Mouse (Mus musculus): ENCODE results near the gene Snx3.

Gene Snx3

DNA sequence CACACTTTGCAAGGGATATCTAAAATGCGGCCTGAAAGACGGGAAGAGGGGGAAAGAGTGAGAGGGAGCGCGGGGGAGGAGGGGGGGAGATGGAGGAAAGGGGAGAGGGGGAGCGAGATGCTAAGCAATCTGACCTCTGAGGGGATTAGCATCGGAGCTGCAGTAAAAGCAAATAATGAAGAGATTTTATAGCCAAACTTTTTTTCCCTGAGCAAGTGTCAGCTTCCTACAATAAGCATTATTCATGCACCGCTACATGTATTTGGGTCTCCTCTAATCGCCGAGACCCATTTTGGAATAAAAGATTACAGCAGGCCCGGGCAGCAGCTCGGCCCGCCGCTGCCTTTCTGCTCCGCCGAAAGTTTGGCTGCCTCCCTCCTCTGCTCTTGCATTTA, 76.4 kb downstream of the Snx3 start:
- TF ChIP-seq POU5F1 (IDR thresholded peaks at IDR 0.05; ENCODE audit: borderline replicate concordance, low read length) (no peak), CTCF (conservative IDR thresholded peaks at IDR 0.05; ENCODE audit: low read length) (no peak), NANOG (IDR thresholded peaks at IDR 0.05; ENCODE audit: borderline replicate concordance, low read length) (no peak)
- no peak overlapping the region for H3K4me3 ChIP-seq (replicated peaks; ENCODE audit: low read length)
- peaks cover 61% of the 10 kb centered on the region for H3K4me1 ChIP-seq (replicated peaks; ENCODE audit: low read depth, low read length)
- H3K9me3 ChIP-seq (ENCODE audit: low read length): no peaks in the 10 kb centered on the region
- H3K27me3 ChIP-seq (ENCODE audit: insufficient read depth, low read length): peaks cover 96% of the 10 kb centered on the region
- no peaks in the 10 kb centered on the region for H3K36me3 ChIP-seq (ENCODE audit: insufficient read depth, low read length)

DNA sequence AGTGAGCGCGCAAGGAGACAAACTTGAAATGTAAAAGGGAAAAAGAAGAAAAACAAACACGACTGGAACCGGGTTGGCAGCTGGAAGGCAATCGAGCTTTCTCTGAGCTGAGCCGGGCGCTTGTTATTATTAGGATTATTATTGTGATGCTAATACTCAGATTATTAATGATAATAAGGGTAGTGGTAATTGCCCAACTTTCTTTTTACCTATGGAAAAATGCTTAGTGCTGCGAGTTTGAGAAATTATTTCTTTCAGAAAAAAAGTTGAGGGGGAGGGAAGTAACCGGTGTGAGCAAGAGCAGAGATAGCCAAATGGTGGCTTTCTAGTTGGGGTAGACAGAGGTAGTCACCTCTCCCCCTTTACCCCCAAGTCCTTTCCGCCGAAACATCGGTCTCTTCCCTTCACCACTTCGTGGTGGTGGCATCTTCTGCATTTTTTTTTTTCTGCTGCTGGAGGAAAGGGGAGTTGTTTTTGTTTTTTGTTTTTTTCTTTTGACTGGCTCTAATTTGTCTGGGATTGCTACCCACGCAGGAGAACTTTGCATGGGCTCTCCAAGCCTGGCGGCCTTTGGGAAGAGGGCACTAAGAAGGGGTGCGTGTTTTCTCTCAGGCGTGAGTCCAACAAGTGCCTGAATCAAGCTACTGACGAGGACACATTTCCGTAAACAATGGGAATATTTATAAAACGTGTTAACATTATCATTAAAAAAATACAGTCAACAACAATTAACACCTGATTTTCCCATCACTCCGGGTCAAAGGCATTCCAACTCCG, 77.1 kb downstream of the Snx3 start:
- TF ChIP-seq NANOG (IDR thresholded peaks at IDR 0.05; ENCODE audit: borderline replicate concordance, low read length): no peak
- TF ChIP-seq CTCF (conservative IDR thresholded peaks at IDR 0.05; ENCODE audit: low read length): no peak
- TF ChIP-seq POU5F1 (IDR thresholded peaks at IDR 0.05; ENCODE audit: borderline replicate concordance, low read length): no peak

GRCm38 (mm10) chr10:42579475-42580130, 77.8 kb downstream of the Snx3 start:
- H3K9me3 ChIP-seq (ENCODE audit: low read length): no peaks in the 10 kb centered on the region
- no peaks in the 10 kb centered on the region for H3K36me3 ChIP-seq (ENCODE audit: insufficient read depth, low read length)
- peak overlapping the region; percentile 57 for H3K4me3 ChIP-seq (replicated peaks; ENCODE audit: low read length)
- peaks cover 74% of the 10 kb centered on the region for H3K4me1 ChIP-seq (replicated peaks; ENCODE audit: low read depth, low read length)
- TF ChIP-seq CTCF (conservative IDR thresholded peaks at IDR 0.05; ENCODE audit: low read length): no peak
- no peak; the same call in 1 of the 2 replicates for TF ChIP-seq POU5F1 (IDR thresholded peaks at IDR 0.05; ENCODE audit: borderline replicate concordance, low read length)
- no peak for TF ChIP-seq NANOG (IDR thresholded peaks at IDR 0.05; ENCODE audit: borderline replicate concordance, low read length)
- peaks cover 96% of the 10 kb centered on the region for H3K27me3 ChIP-seq (ENCODE audit: insufficient read depth, low read length)

More for the DNA sequence above, 77.1 kb downstream of the Snx3 start:
- H3K4me3 ChIP-seq (replicated peaks; ENCODE audit: low read length): peak overlapping the region; percentile 57
- H3K36me3 ChIP-seq (ENCODE audit: insufficient read depth, low read length): no peaks in the 10 kb centered on the region
- H3K4me1 ChIP-seq (replicated peaks; ENCODE audit: low read depth, low read length): peaks cover 67% of the 10 kb centered on the region
- peaks cover 96% of the 10 kb centered on the region for H3K27me3 ChIP-seq (ENCODE audit: insufficient read depth, low read length)
- no peaks in the 10 kb centered on the region for H3K9me3 ChIP-seq (ENCODE audit: low read length)

DNA sequence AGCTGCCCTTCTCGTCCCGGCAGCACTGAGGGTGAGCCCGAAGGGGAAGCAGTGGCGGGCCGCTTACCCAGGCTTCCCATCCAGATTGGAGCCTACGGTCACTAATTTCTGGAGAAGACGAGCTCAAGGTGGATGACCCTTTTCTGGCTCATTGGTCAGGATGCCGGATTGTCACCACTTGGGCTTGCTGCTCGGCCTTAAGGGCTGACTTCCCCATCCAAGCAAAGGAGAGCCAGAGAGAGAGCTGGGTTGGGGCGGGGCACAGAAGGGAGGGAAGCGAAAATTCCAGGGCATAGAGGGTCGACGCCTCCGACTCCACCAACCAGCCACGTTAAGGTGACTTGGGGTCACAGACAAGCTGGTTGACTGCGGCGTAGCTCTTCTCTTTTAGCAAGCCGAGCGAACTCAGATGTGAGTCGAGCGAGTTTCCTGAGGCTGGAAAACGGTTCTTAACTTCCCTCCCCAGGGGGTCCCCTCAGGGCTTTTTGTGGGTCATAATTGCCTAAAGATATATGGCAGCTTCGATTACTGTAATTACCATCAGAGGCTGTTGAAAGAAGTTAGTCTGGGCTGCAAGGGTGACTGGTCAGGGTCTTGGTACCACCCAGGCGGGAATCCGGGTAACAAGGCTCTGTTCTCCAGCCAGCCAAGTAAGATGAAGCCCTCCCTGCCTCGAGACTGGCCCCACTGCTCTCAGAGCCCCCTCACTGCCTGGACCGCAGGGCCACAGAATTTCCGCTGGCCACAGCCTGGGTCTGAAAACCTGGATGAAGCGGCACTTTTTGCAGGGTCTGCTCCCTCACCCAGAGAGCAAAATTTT, 78.5 kb downstream of the Snx3 start:
- TF ChIP-seq CTCF (conservative IDR thresholded peaks at IDR 0.05; ENCODE audit: low read length) (no peak), POU5F1 (IDR thresholded peaks at IDR 0.05; ENCODE audit: borderline replicate concordance, low read length) (no peak), NANOG (IDR thresholded peaks at IDR 0.05; ENCODE audit: borderline replicate concordance, low read length) (no peak)
- Histone ChIP-seq H3K4me3 (replicated peaks; ENCODE audit: low read length) (peak overlapping the region; percentile 57), H3K9me3 (ENCODE audit: low read length) (no peaks in the 10 kb centered on the region), H3K36me3 (ENCODE audit: insufficient read depth, low read length) (no peaks in the 10 kb centered on the region), H3K27me3 (ENCODE audit: insufficient read depth, low read length) (peaks cover 96% of the 10 kb centered on the region), H3K4me1 (replicated peaks; ENCODE audit: low read depth, low read length) (peaks cover 75% of the 10 kb centered on the region)

- Histone ChIP-seq H3K27me3 (ENCODE audit: insufficient read depth, low read length) (peaks cover 96% of the 10 kb centered on the region), H3K9me3 (ENCODE audit: low read length) (no peaks in the 10 kb centered on the region)
- TF ChIP-seq POU5F1 (IDR thresholded peaks at IDR 0.05; ENCODE audit: borderline replicate concordance, low read length): no peak
- no peak for TF ChIP-seq CTCF (conservative IDR thresholded peaks at IDR 0.05; ENCODE audit: low read length)
- no peak for TF ChIP-seq NANOG (IDR thresholded peaks at IDR 0.05; ENCODE audit: borderline replicate concordance, low read length)
Observed at GRCm38 (mm10) chr10:42580951-42581277, 79.1 kb downstream of the Snx3 start.

DNA sequence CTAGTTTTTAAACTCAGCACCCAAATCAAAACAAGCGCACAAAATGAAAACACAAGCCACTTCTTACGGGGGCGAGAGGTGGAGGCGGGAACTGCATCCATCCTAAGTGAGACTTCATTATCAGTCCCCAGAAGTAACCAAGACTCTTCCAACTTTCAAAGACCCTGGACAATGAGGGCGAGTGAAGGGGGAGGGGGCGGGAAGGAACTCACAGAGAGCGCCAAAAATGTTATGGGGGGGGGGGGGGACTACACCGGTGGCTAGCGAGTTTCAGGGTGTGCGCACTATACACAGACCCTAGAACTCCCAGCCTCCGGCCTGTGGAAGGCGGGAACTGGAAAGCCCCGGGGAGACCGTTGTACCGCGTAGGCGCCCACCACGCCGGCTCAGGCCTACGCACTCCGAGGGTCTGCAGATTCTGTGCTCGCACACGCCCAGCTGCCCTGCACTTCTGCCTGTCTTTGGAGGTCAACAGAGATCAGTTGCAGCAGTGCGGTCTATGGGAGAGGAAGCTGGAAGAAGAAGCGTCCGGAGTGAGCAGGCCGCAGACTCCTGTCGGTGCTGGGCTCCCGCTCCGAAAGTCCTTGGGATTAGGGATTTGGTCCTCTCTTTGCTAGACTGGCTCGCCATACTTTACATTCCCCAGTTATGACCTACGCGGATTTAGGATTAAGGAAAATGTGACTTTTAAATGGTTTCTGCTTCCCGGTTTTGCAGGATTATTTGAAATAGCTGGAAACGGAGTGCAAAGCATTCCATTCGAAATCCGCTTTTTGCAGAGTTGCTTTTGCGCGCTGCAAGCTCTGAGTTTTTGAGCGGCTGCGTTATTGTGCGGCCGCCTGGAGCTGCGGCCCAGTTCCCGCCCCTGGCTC, 80.1 kb downstream of the Snx3 start:
- Histone ChIP-seq H3K4me3 (replicated peaks; ENCODE audit: low read length) (peak overlapping the region; percentile 66), H3K4me1 (replicated peaks; ENCODE audit: low read depth, low read length) (peaks cover 77% of the 10 kb centered on the region), H3K27me3 (ENCODE audit: insufficient read depth, low read length) (peaks cover 99% of the 10 kb centered on the region), H3K36me3 (ENCODE audit: insufficient read depth, low read length) (no peaks in the 10 kb centered on the region), H3K9me3 (ENCODE audit: low read length) (no peaks in the 10 kb centered on the region)
- no peak for TF ChIP-seq CTCF (conservative IDR thresholded peaks at IDR 0.05; ENCODE audit: low read length)
- no peak for TF ChIP-seq NANOG (IDR thresholded peaks at IDR 0.05; ENCODE audit: borderline replicate concordance, low read length)
- TF ChIP-seq POU5F1 (IDR thresholded peaks at IDR 0.05; ENCODE audit: borderline replicate concordance, low read length): no peak

More at GRCm38 (mm10) chr10:42580951-42581277, 79.1 kb downstream of the Snx3 start:
- peaks cover 77% of the 10 kb centered on the region for H3K4me1 ChIP-seq (replicated peaks; ENCODE audit: low read depth, low read length)
- 0 out of 2 replicates have a peak overlapping the region, but pooled peaks have one; percentile 57 for H3K4me3 ChIP-seq (replicated peaks; ENCODE audit: low read length)
- H3K36me3 ChIP-seq (ENCODE audit: insufficient read depth, low read length): no peaks in the 10 kb centered on the region

GRCm38 (mm10) chr10:42582566-42583110, 80.8 kb downstream of the Snx3 start:
- Histone ChIP-seq H3K9me3 (ENCODE audit: low read length) (no peaks in the 10 kb centered on the region), H3K27me3 (ENCODE audit: insufficient read depth, low read length) (peaks cover 99% of the 10 kb centered on the region), H3K36me3 (ENCODE audit: insufficient read depth, low read length) (no peaks in the 10 kb centered on the region), H3K4me3 (replicated peaks; ENCODE audit: low read length) (peak overlapping the region; percentile 66), H3K4me1 (replicated peaks; ENCODE audit: low read depth, low read length) (peaks cover 73% of the 10 kb centered on the region)
- TF ChIP-seq NANOG (IDR thresholded peaks at IDR 0.05; ENCODE audit: borderline replicate concordance, low read length): no peak
- no peak for TF ChIP-seq POU5F1 (IDR thresholded peaks at IDR 0.05; ENCODE audit: borderline replicate concordance, low read length)
- TF ChIP-seq CTCF (conservative IDR thresholded peaks at IDR 0.05; ENCODE audit: low read length): no peak
